Mouse (Mus musculus) midbrain, postnatal 0 days (tissue): Measurements from ENCODE around the gene Upf3a. TPM values are rescaled to one million over a fixed set of nuclear protein-coding genes. Genes with fewer than 3 reads are reported as not detected.
"Not testable (repeated sequence)": the region's sequence is repeated elsewhere in the genome, so short reads cannot be mapped to it uniquely, and the experiment has no call there.

Experiments used
- ATAC-seq: fragments of 200-750 bp; cut with Nextera tagmentation; 2 replicates; pipeline ENCODE4 v1.8.0; 2017; ENCODE audit warnings: moderate number of reproducible peaks, mild to moderate bottlenecking, moderate TSS enrichment, moderate library complexity; ENCODE audit not compliant: low FRiP score
- DNase-seq: peaks from one replicate; pipeline ENCODE4 v3.0.0-alpha.2; 2015; ENCODE audit warnings: low spot score
- H3K27ac ChIP-seq: fragments of 300-500 bp; sonication (generic); 2 replicates; pipeline ENCODE4 v1.5.1; 2014; ENCODE audit warnings: low read depth, mild to moderate bottlenecking, low read length, mixed read lengths
- H3K27me3 ChIP-seq: fragments of 300-500 bp; sonication (generic); 2 replicates; pipeline ENCODE4 v1.6.1; 2014; ENCODE audit warnings: low read length, control low read depth, mixed read lengths; ENCODE audit not compliant: insufficient read depth
- H3K36me3 ChIP-seq: fragments of 300-500 bp; sonication (generic); 2 replicates; pipeline ENCODE4 v1.6.1; 2014; ENCODE audit warnings: low read length, control low read depth, mixed read lengths; ENCODE audit not compliant: insufficient read depth
- H3K4me1 ChIP-seq: fragments of 300-500 bp; sonication (generic); 2 replicates; pipeline ENCODE4 v1.6.1; 2014; ENCODE audit warnings: mild to moderate bottlenecking, control low read depth, antibody characterized with exemption, low read length, mixed read lengths; ENCODE audit not compliant: insufficient read depth
- H3K4me2 ChIP-seq: fragments of 300-500 bp; sonication (generic); 2 replicates; pipeline ENCODE4 v1.6.1; 2014; ENCODE audit warnings: low read depth, mild to moderate bottlenecking, low read length, mixed read lengths; ENCODE audit not compliant: poor library complexity, severe bottlenecking
- H3K4me3 ChIP-seq: fragments of 300-500 bp; sonication (generic); 2 replicates; pipeline ENCODE4 v1.5.1; 2014; ENCODE audit warnings: low read depth, mild to moderate bottlenecking, low read length, moderate library complexity
- H3K9ac ChIP-seq: fragments of 300-500 bp; sonication (generic); replicated peaks from 2 replicates; pipeline ENCODE4 v1.6.1; 2014; ENCODE audit warnings: mild to moderate bottlenecking, low read length, moderate library complexity, mixed read lengths; ENCODE audit not compliant: poor library complexity, severe bottlenecking
- H3K9me3 ChIP-seq: fragments of 300-500 bp; sonication (generic); 2 replicates; pipeline ENCODE4 v1.6.1; 2016; ENCODE audit warnings: low read length, control low read depth
- CTCF ChIP-seq: IDR thresholded peaks from 2 replicates; pipeline ENCODE4 v1.5.1; 2016; ENCODE audit warnings: antibody characterized with exemption, mild to moderate bottlenecking
- WGBS: fragments of 180-500 bp; shearing (Covaris S2); extraction: QIAGEN DNeasy Blood & Tissue Kit; methylation state at CpG from one replicate; pipeline ENCODE4 v1.1.7; 2014; 5-methylcytosine and 5-hydroxymethylcytosine counted together
- polyA plus RNA-seq: library from polyadenylated mRNA; unstranded; fragments of >200 nt; fragmentation: Nextera tagmentation; extraction: Ambion mirVana; gene quantifications from 2 replicates; pipeline ENCODE4 v1.2.1, GENCODE M21; 2015
- total RNA-seq: library from RNA; depleted of rRNA; stranded (reverse); fragments of >200 nt; gene quantifications from 2 replicates; pipeline ENCODE4 v1.2.3, GENCODE M21; 2014; rRNA removed

Gene Upf3a
- total and polyA plus RNA-seq, 2 experiments from 2014 or later = 15.2 to 44.6 TPM

DNA sequence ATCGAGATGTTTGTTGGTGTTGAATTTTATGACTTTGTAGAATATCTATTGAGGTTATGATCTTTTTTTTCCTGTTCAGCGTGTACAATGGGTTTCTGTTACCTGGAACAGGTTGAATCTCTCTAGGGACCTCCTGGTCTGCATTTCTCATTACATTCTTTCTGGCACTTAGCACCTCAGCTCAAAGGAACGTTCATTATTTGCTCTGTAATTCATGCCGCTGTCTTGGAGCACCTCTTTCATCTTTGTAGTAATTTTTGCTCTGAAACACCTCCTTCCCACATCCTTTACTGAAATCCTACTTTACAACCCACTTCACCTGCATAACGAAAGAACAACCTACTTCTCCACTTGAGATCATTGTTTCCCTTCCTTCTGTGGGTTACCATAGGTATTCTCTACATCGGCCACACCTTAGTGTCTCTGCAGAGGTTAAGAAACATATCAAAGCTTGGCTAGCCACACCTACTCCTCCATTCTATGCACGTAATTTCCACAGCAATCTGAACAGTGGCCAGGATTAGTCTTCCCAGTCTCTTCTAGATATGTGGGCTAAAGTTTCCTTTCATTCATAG is 43.3 kb downstream of the Upf3a start:
- no peak for DNase-seq
- 71% methylated on average over 7 of the region's 7 CpGs for WGBS
- Histone ChIP-seq H3K4me1 (no peaks in the 10 kb centered on the region), H3K4me3 (no peak overlapping the region), H3K9me3 (no peaks in the 10 kb centered on the region), H3K4me2 (no peak overlapping the region), H3K27me3 (no peaks in the 10 kb centered on the region), H3K9ac (no peak overlapping the region), H3K27ac (no peak overlapping the region), H3K36me3 (no peaks in the 10 kb centered on the region)
- TF ChIP-seq CTCF = no peak
- no peak for ATAC-seq

- DNase-seq, H3K9me3 ChIP-seq, ATAC-seq, H3K4me1 ChIP-seq, H3K4me2 ChIP-seq, H3K9ac ChIP-seq, H3K36me3 ChIP-seq, H3K4me3 ChIP-seq, H3K27me3 ChIP-seq, H3K27ac ChIP-seq: not testable (repeated sequence)
- WGBS = 95% methylated on average over 5 of the region's 5 CpGs
These were observed 52.9 kb downstream of the Upf3a start, which contains the start of gene AF366264 for GRCm38 (mm10) chr8:13838289-13838688. TSS of gene AF366264 (minus strand) at chr8:13838389.

DNA sequence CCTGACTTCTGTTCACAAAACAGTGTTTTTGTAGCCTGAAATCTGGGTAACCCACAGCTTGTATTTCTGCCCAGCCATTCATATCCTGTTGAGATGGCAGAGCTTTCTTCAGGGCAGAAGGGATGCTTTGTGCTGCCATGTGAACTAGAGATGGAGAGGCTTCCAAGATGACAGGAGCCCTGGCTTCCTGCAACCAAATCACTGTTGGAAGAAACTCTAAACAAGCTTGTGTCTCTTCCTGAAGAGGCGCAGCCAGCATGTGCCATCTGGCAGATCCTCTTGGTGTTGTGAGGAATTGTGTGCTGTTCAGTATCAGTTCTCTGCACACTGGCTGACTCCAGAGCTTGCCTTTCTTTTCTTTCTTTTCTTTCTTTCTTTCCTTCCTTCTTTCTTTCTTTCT is 57.9 kb downstream of the Upf3a start:
- not testable (repeated sequence) for DNase-seq, H3K9me3 ChIP-seq, H3K27ac ChIP-seq, H3K27me3 ChIP-seq, H3K36me3 ChIP-seq, H3K9ac ChIP-seq, ATAC-seq, H3K4me2 ChIP-seq, H3K4me3 ChIP-seq, H3K4me1 ChIP-seq
- 87% methylated on average over 1 of the region's 1 CpGs for WGBS

Other genes with a start within 250 kb of the Upf3a start
- gene 1700029H14Rik, start 223.2 kb upstream of the Upf3a start, total RNA-seq = not detected in 2 replicates
- gene 1700029H14Rik, start 223.2 kb upstream of the Upf3a start, polyA plus RNA-seq = not detected in 2 replicates
- 43.9 and 52.7 TPM in 2 replicates for gene Rasa3, start 108.0 kb upstream of the Upf3a start, total RNA-seq
- gene Rasa3, start 108.0 kb upstream of the Upf3a start, polyA plus RNA-seq = 20.5 and 23.5 TPM in 2 replicates
- 0.24 and 4.9 TPM in 2 replicates for gene Cfap97d2, start 79.7 kb upstream of the Upf3a start, total RNA-seq
- 1.4 and 2.8 TPM in 2 replicates for gene Cfap97d2, start 79.7 kb upstream of the Upf3a start, polyA plus RNA-seq
- gene Cdc16, start 27.9 kb upstream of the Upf3a start, total RNA-seq = 96.2 and 111 TPM in 2 replicates
- gene Cdc16, start 27.9 kb upstream of the Upf3a start, polyA plus RNA-seq = 91.5 and 92.2 TPM in 2 replicates
- gene AF366264, start 52.8 kb downstream of the Upf3a start, total RNA-seq = not detected in 2 replicates
- gene AF366264, start 52.8 kb downstream of the Upf3a start, polyA plus RNA-seq = not detected in 2 replicates
- 43.1 and 45.9 TPM in 2 replicates for gene Champ1, start 84.0 kb downstream of the Upf3a start, total RNA-seq
- 42.1 and 42.9 TPM in 2 replicates for gene Champ1, start 84.0 kb downstream of the Upf3a start, polyA plus RNA-seq
- gene Coprs, start 104.7 kb downstream of the Upf3a start, total RNA-seq = 68.9 and 79.9 TPM in 2 replicates
- 151 and 167 TPM in 2 replicates for gene Coprs, start 104.7 kb downstream of the Upf3a start, polyA plus RNA-seq